Mouse (Mus musculus) liver, embryonic 12.5 days (tissue): Measurements from ENCODE around the gene Zswim2. TPM values are rescaled to one million over a fixed set of nuclear protein-coding genes. Genes with fewer than 3 reads are reported as not detected.

Source experiments
- ATAC-seq: fragments of 200-750 bp; cut with Nextera tagmentation; 2 replicates; pipeline ENCODE4 v1.8.0; 2017; ENCODE audit warnings: moderate number of reproducible peaks, mild to moderate bottlenecking, moderate library complexity
- H3K27ac ChIP-seq: fragments of 300-500 bp; sonication (generic); 2 replicates; pipeline ENCODE4 v1.5.1; 2016; ENCODE audit warnings: mild to moderate bottlenecking
- H3K27me3 ChIP-seq: fragments of 300-500 bp; sonication (generic); replicated peaks from 2 replicates; pipeline ENCODE4 v1.6.1; 2016; ENCODE audit warnings: mild to moderate bottlenecking, moderate library complexity
- H3K36me3 ChIP-seq: fragments of 300-500 bp; sonication (generic); 2 replicates; pipeline ENCODE4 v1.6.1; 2016; ENCODE audit warnings: mild to moderate bottlenecking, moderate library complexity
- H3K4me1 ChIP-seq: fragments of 300-500 bp; sonication (generic); 2 replicates; pipeline ENCODE4 v1.6.1; 2016
- H3K4me2 ChIP-seq: fragments of 300-500 bp; sonication (generic); 2 replicates; pipeline ENCODE4 v1.6.1; 2016; ENCODE audit warnings: mild to moderate bottlenecking, moderate library complexity
- H3K4me3 ChIP-seq: fragments of 300-500 bp; sonication (generic); 2 replicates; pipeline ENCODE4 v1.5.1; 2016; ENCODE audit warnings: mild to moderate bottlenecking, moderate library complexity
- H3K9ac ChIP-seq: fragments of 300-500 bp; sonication (generic); 2 replicates; pipeline ENCODE4 v1.6.1; 2016; ENCODE audit warnings: mild to moderate bottlenecking, moderate library complexity
- H3K9me3 ChIP-seq: fragments of 300-500 bp; sonication (generic); replicated peaks from 2 replicates; pipeline ENCODE4 v1.6.1; 2016; ENCODE audit warnings: mild to moderate bottlenecking, moderate library complexity
- WGBS: fragments of 180-500 bp; shearing (Covaris S2); methylation state at CpG from one replicate; pipeline ENCODE4 v1.1.7; 2016; ENCODE audit not compliant: insufficient replicate concordance; 5-methylcytosine and 5-hydroxymethylcytosine counted together
- polyA plus RNA-seq: library from polyadenylated mRNA; unstranded; fragments of >200 nt; fragmentation: Nextera tagmentation; extraction: Ambion mirVana; gene quantifications from 2 replicates; pipeline ENCODE4 v1.2.1, GENCODE M21; 2016

Zswim2 gene
- polyA plus RNA-seq, 1 experiment from 2014 or later: not detected

DNA sequence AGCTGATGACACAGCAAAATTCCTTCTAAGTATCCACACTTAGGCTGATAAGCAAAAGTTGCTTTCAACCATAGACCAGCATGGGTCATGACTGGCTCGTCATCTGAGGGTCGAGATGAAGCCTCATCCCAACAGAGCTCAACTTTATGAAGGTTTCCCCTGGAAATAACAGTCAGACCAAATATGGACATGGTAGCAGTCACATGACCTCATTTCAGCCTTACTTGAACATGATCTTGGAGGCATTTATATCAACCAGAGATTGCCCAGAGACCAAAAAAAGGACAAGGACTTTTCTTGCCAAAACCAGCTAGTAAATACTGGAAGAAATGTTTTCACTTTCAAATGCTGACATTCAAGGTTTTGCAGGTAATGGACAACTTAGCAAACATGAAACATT lies 47.3 kb downstream of the Zswim2 start:
- Histone ChIP-seq H3K4me3 (no peak overlapping the region), H3K27me3 (no peaks in the 10 kb centered on the region), H3K9me3 (no peaks in the 10 kb centered on the region), H3K4me1 (no peaks in the 10 kb centered on the region), H3K4me2 (no peak overlapping the region), H3K9ac (no peak overlapping the region), H3K36me3 (no peaks in the 10 kb centered on the region), H3K27ac (no peak overlapping the region)
- ATAC-seq: no peak
- 71% methylated on average over 2 of the region's 2 CpGs for WGBS

DNA sequence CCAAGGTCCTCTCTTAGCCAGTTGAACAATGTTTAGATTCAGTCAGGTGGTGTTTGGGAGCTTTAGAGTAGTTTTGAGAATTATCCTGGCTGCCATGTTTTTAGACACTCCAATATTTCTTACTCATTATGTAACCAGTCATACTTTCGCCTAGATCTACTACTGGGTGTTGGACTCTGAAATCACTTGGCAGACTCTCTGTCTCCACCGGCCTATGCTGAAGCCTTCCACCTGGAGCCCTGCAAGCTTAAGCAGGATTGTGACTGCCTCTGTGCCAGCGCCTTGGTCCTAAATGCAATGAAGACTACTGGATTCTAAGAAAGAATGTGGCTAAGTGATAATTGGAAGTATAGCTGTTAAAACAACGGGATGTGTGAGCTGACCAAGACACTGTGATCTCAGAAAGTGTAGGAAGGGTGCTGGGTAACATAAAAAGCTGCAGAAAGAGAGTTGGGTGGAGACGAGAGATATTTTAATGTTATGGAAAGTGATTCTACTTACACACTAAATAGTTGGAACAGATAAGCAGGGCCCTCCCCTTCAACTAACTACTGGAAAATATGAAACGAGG lies 57.1 kb downstream of the Zswim2 start:
- WGBS: 59% methylated on average over 6 of the region's 6 CpGs

More for the DNA sequence above, 57.1 kb downstream of the Zswim2 start:
- no peaks in the 10 kb centered on the region for H3K4me1 ChIP-seq
- no peaks in the 10 kb centered on the region for H3K9me3 ChIP-seq
- no peak overlapping the region for H3K27ac ChIP-seq
- H3K27me3 ChIP-seq: no peaks in the 10 kb centered on the region
- ATAC-seq: no peak
- no peak overlapping the region for H3K9ac ChIP-seq
- no peak overlapping the region for H3K4me3 ChIP-seq
- no peak overlapping the region for H3K4me2 ChIP-seq
- H3K36me3 ChIP-seq: no peaks in the 10 kb centered on the region

Other genes starting within 250 kb of the Zswim2 start
- 22.7 and 24.5 TPM in 2 replicates for gene Itgav, start 216.8 kb downstream of the Zswim2 start, polyA plus RNA-seq
- 0.53 and 0.57 TPM in 2 replicates for gene Fam171b, start 128.6 kb downstream of the Zswim2 start, polyA plus RNA-seq
- not detected in 2 replicates for gene Gm13698, start 14.5 kb upstream of the Zswim2 start, polyA plus RNA-seq
- gene Gm13693, start 20.3 kb upstream of the Zswim2 start, polyA plus RNA-seq: not detected in 2 replicates
- gene Gm13695, start 26.1 kb upstream of the Zswim2 start, polyA plus RNA-seq: not detected in 2 replicates
- gene Gm13696, start 31.9 kb upstream of the Zswim2 start, polyA plus RNA-seq: not detected in 2 replicates
- not detected in 2 replicates for gene Gm13694, start 37.7 kb upstream of the Zswim2 start, polyA plus RNA-seq
- not detected in 2 replicates for gene Gm13697, start 43.5 kb upstream of the Zswim2 start, polyA plus RNA-seq
- gene Gm13691, start 49.3 kb upstream of the Zswim2 start, polyA plus RNA-seq: not detected in 2 replicates